33 mouse cellular contexts compared by ENCODE assay signal in the genomic region with DNA sequence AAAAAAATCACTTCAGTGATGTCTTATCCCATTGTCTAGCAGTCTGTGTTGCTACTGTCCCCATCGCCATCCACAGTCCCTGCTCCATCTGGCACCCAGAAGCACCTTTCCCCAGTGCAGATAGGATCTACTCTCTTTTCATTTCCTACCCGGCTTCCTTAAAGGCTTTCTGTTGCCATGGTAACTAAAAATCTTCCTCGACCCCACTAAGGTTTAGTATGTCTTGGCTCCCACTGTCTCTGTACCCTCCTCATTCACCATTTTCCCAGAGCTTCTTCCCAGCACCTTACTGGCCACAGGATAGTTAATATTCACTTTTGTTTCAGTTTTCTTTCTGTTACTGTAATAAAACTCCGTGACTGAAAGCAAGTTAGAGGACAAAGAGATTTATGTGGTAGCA. TPM values are rescaled to one million over a fixed set of nuclear protein-coding genes. Genes with fewer than 3 reads are reported as not detected.
DNase-seq lines count a peak whose midpoint lies in the region; ATAC-seq lines count a peak whose summit lies in the region.
"Had no signal": no experiment of that assay in that cellular context is flagged by ENCODE, and none has a peak within 500 bp of the region (broad histone marks: within the 10 kb centered on the region; RNA-seq: fewer than 3 reads in every experiment).

No protein-coding gene starts in this region.

- 26% methylated on average over 4 of the region's 4 CpGs for WGBS in hindbrain, embryonic 14.5 days
- 46% methylated on average over 4 of the region's 4 CpGs for WGBS in hindbrain, embryonic 11.5 days
- WGBS in midbrain, embryonic 13.5 days: 30% methylated on average over 4 of the region's 4 CpGs
- 47% methylated on average over 4 of the region's 4 CpGs for WGBS in midbrain, embryonic 11.5 days
- 20% methylated on average over 4 of the region's 4 CpGs for WGBS in midbrain, embryonic 15.5 days

- peak; percentile 32 for DNase-seq in hindbrain, embryonic 14.5 days (ENCODE audit: low spot score)
- DNase-seq in hindbrain, embryonic 11.5 days (ENCODE audit: low spot score): no peak
- DNase-seq in midbrain, embryonic 11.5 days (ENCODE audit: low spot score, missing footprints): no peak
- no peak for DNase-seq in embryo, embryonic 11 days
- DNase-seq: adrenal gland, adult 2 months; adrenal gland, postnatal 36 days; B cell, adult 2 months; cerebellum, adult 8-10 months; cerebellum, postnatal 25 days; gastrocnemius, postnatal 14 days; heart, postnatal 36 days; kidney, adult 18-20 months; kidney, postnatal 36 days; retina, postnatal 1 day; right cerebral cortex, postnatal 14 days had no signal

- no peaks in the 10 kb centered on the region for H3K36me3 ChIP-seq in hindbrain, embryonic 14.5 days (replicated peaks; ENCODE audit: control insufficient read depth, insufficient read depth)
- no peaks in the 10 kb centered on the region for H3K36me3 ChIP-seq in hindbrain, embryonic 11.5 days (ENCODE audit: control insufficient read depth, insufficient read depth, low read length)
- no peaks in the 10 kb centered on the region for H3K36me3 ChIP-seq in midbrain, embryonic 13.5 days
- no peaks in the 10 kb centered on the region for H3K36me3 ChIP-seq in midbrain, embryonic 11.5 days (ENCODE audit: control insufficient read depth, insufficient read depth, low read length)
- no peaks in the 10 kb centered on the region for H3K36me3 ChIP-seq in midbrain, embryonic 15.5 days (replicated peaks)
- H3K36me3 ChIP-seq: kidney, embryonic 15.5 days; limb, embryonic 13.5 days; lung, embryonic 15.5 days; midbrain, embryonic 12.5 days had no signal

- H3K27ac ChIP-seq in hindbrain, embryonic 14.5 days: no peak overlapping the region
- H3K27ac ChIP-seq in hindbrain, embryonic 11.5 days (ENCODE audit: low read depth, low read length): no peak overlapping the region
- H3K27ac ChIP-seq in midbrain, embryonic 13.5 days: no peak overlapping the region
- H3K27ac ChIP-seq in midbrain, embryonic 11.5 days (ENCODE audit: low read depth, low read length): no peak overlapping the region
- H3K27ac ChIP-seq in midbrain, embryonic 15.5 days: 0 out of 2 replicates have a peak overlapping the region, but pooled peaks have one; percentile 1
- H3K27ac ChIP-seq: kidney, embryonic 15.5 days; limb, embryonic 13.5 days; lung, embryonic 15.5 days; midbrain, embryonic 12.5 days had no signal

- no peak overlapping the region for H3K9ac ChIP-seq in hindbrain, embryonic 14.5 days
- no peak overlapping the region for H3K9ac ChIP-seq in hindbrain, embryonic 11.5 days (ENCODE audit: low read depth, low read length)
- H3K9ac ChIP-seq in midbrain, embryonic 13.5 days (replicated peaks): no peak overlapping the region
- no peak overlapping the region for H3K9ac ChIP-seq in midbrain, embryonic 11.5 days (ENCODE audit: low read length)
- H3K9ac ChIP-seq in midbrain, embryonic 15.5 days: no peak overlapping the region
- H3K9ac ChIP-seq: kidney, embryonic 15.5 days; limb, embryonic 13.5 days; lung, embryonic 15.5 days; midbrain, embryonic 12.5 days had no signal

- no peak overlapping the region for H3K4me3 ChIP-seq in hindbrain, embryonic 14.5 days (replicated peaks; ENCODE audit: low read length)
- no peak overlapping the region for H3K4me3 ChIP-seq in hindbrain, embryonic 11.5 days (ENCODE audit: low read depth, low read length)
- no peak overlapping the region for H3K4me3 ChIP-seq in midbrain, embryonic 13.5 days (replicated peaks)
- no peak overlapping the region for H3K4me3 ChIP-seq in midbrain, embryonic 11.5 days (ENCODE audit: low read depth, low read length)
- no peak overlapping the region for H3K4me3 ChIP-seq in midbrain, embryonic 15.5 days
- H3K4me3 ChIP-seq: kidney, embryonic 15.5 days; limb, embryonic 13.5 days; lung, embryonic 15.5 days; midbrain, embryonic 12.5 days had no signal

- H3K27me3 ChIP-seq in hindbrain, embryonic 14.5 days (ENCODE audit: control insufficient read depth, insufficient read depth, low read length): no peaks in the 10 kb centered on the region
- no peaks in the 10 kb centered on the region for H3K27me3 ChIP-seq in hindbrain, embryonic 11.5 days (ENCODE audit: control insufficient read depth, insufficient read depth, low read length)
- no peaks in the 10 kb centered on the region for H3K27me3 ChIP-seq in midbrain, embryonic 13.5 days
- no peaks in the 10 kb centered on the region for H3K27me3 ChIP-seq in midbrain, embryonic 11.5 days (ENCODE audit: control insufficient read depth, insufficient read depth, low read length)
- no peaks in the 10 kb centered on the region for H3K27me3 ChIP-seq in midbrain, embryonic 15.5 days (replicated peaks)
- H3K27me3 ChIP-seq: kidney, embryonic 15.5 days; limb, embryonic 13.5 days; lung, embryonic 15.5 days; midbrain, embryonic 12.5 days had no signal

- 0 out of 2 replicates have a peak, but pooled peaks cover 5% of the 10 kb centered on the region for H3K9me3 ChIP-seq in hindbrain, embryonic 14.5 days (ENCODE audit: control insufficient read depth, low read length)
- H3K9me3 ChIP-seq in hindbrain, embryonic 11.5 days (ENCODE audit: control insufficient read depth, low read length): no peaks in the 10 kb centered on the region
- H3K9me3 ChIP-seq in midbrain, embryonic 13.5 days: no peaks in the 10 kb centered on the region
- H3K9me3 ChIP-seq in midbrain, embryonic 11.5 days (ENCODE audit: control insufficient read depth, low read length): no peaks in the 10 kb centered on the region
- H3K9me3 ChIP-seq in midbrain, embryonic 15.5 days: no peaks in the 10 kb centered on the region
- H3K9me3 ChIP-seq: kidney, embryonic 15.5 days; limb, embryonic 13.5 days; lung, embryonic 15.5 days; midbrain, embryonic 12.5 days had no signal

- peak; percentile 59; the same call in 1 of the 2 replicates for ATAC-seq in hindbrain, embryonic 14.5 days (ENCODE audit: low FRiP score)
- no peak for ATAC-seq in hindbrain, embryonic 11.5 days (ENCODE audit: low FRiP score)
- ATAC-seq in midbrain, embryonic 13.5 days: peak; percentile 53
- no peak for ATAC-seq in midbrain, embryonic 11.5 days (ENCODE audit: low FRiP score)
- ATAC-seq in midbrain, embryonic 15.5 days (replicated peaks): peak; percentile 87
- ATAC-seq: activated CD4-positive, CD25-positive, alpha-beta regulatory T cell, adult 4 months; inflammation-experienced regulatory T-cells, adult 6 months had no signal

- no peaks in the 10 kb centered on the region for H3K4me1 ChIP-seq in hindbrain, embryonic 14.5 days (replicated peaks; ENCODE audit: control insufficient read depth, insufficient read depth, low read length)
- no peaks in the 10 kb centered on the region for H3K4me1 ChIP-seq in hindbrain, embryonic 11.5 days (replicated peaks; ENCODE audit: control insufficient read depth, insufficient read depth, low read length)
- H3K4me1 ChIP-seq in midbrain, embryonic 13.5 days (replicated peaks): peaks cover 10% of the 10 kb centered on the region; the same call in 1 of the 2 replicates
- no peaks in the 10 kb centered on the region for H3K4me1 ChIP-seq in midbrain, embryonic 11.5 days (ENCODE audit: control insufficient read depth, insufficient read depth, low read length)
- H3K4me1 ChIP-seq in midbrain, embryonic 15.5 days: peaks cover 10% of the 10 kb centered on the region
- H3K4me1 ChIP-seq: kidney, embryonic 15.5 days; limb, embryonic 13.5 days; lung, embryonic 15.5 days had no signal

- H3K4me2 ChIP-seq in hindbrain, embryonic 14.5 days (replicated peaks): no peak overlapping the region
- H3K4me2 ChIP-seq in hindbrain, embryonic 11.5 days (replicated peaks; ENCODE audit: low read depth, low read length): no peak overlapping the region
- H3K4me2 ChIP-seq in midbrain, embryonic 13.5 days (replicated peaks): no peak overlapping the region
- H3K4me2 ChIP-seq in midbrain, embryonic 11.5 days: no peak overlapping the region
- no peak overlapping the region for H3K4me2 ChIP-seq in midbrain, embryonic 15.5 days
- H3K4me2 ChIP-seq: heart, embryonic 11.5 days; kidney, embryonic 15.5 days; limb, embryonic 13.5 days; liver, embryonic 11.5 days; lung, embryonic 15.5 days; midbrain, embryonic 12.5 days had no signal

RNA-seq across cellular contexts. Expression of a gene that starts 17.9 kb away (rescaled TPM):
- polyA plus RNA-seq in hindbrain, embryonic 14.5 days (2014; fragmentation: Nextera tagmentation; extraction: Ambion mirVana): not detected in 2 replicates
- not detected in 2 replicates for polyA plus RNA-seq in hindbrain, embryonic 11.5 days (2014; fragmentation: Nextera tagmentation; extraction: Ambion mirVana)
- not detected in 2 replicates for polyA plus RNA-seq in midbrain, embryonic 13.5 days (2015; fragmentation: Nextera tagmentation; extraction: Ambion mirVana)
- not detected in 2 replicates for polyA plus RNA-seq in midbrain, embryonic 11.5 days (2014; fragmentation: Nextera tagmentation; extraction: Ambion mirVana)
- not detected in 2 replicates for polyA plus RNA-seq in midbrain, embryonic 15.5 days (2015; fragmentation: Nextera tagmentation; extraction: Ambion mirVana)
- polyA plus RNA-seq: activated CD4-positive, CD25-positive, alpha-beta regulatory T cell, adult 4 months; adrenal gland, adult 2 months; embryonic facial prominence, embryonic 11.5 days; heart, embryonic 11.5 days; heart, embryonic 16.5 days; inflammation-experienced regulatory T-cells, adult 6 months; kidney, embryonic 15.5 days; limb, embryonic 13.5 days; liver, embryonic 11.5 days; liver, embryonic 16.5 days; lung, embryonic 15.5 days; midbrain, embryonic 12.5 days; neural tube, embryonic 14.5 days; small intestine, adult 2 months; stomach, embryonic 14.5 days; testis, adult 2 months; thymus, postnatal 0 days had no signal

RNA-seq across cellular contexts. Expression of a gene that starts 24.7 kb away (rescaled TPM):
- 0.24 and 0.25 TPM in 2 replicates for polyA plus RNA-seq in hindbrain, embryonic 14.5 days (2014; fragmentation: Nextera tagmentation; extraction: Ambion mirVana)
- polyA plus RNA-seq in hindbrain, embryonic 11.5 days (2014; fragmentation: Nextera tagmentation; extraction: Ambion mirVana): 0.11 and 0.19 TPM in 2 replicates
- 0.17 and 0.27 TPM in 2 replicates for polyA plus RNA-seq in midbrain, embryonic 13.5 days (2015; fragmentation: Nextera tagmentation; extraction: Ambion mirVana)
- polyA plus RNA-seq in midbrain, embryonic 11.5 days (2014; fragmentation: Nextera tagmentation; extraction: Ambion mirVana): 0.18 and 0.59 TPM in 2 replicates
- polyA plus RNA-seq in midbrain, embryonic 15.5 days (2015; fragmentation: Nextera tagmentation; extraction: Ambion mirVana): 0.20 and 0.28 TPM in 2 replicates
- polyA plus RNA-seq: inflammation-experienced regulatory T-cells, adult 6 months; liver, embryonic 16.5 days had no signal

Comparison
In these comparisons a context has a peak if more than half of its experiments do, and no peak if none do; other contexts are left out.
1. ATAC-seq: peak in hindbrain, embryonic 14.5 days (single experiment), midbrain, embryonic 13.5 days (single experiment) and midbrain, embryonic 15.5 days (single experiment); none in hindbrain, embryonic 11.5 days (single experiment) and midbrain, embryonic 11.5 days (single experiment).